14 mouse cellular contexts compared by ENCODE assay signal in genomic region chr14:21932771-21933170, GRCm38 (mm10). TPM values are rescaled to one million over a fixed set of nuclear protein-coding genes. Genes with fewer than 3 reads are reported as not detected.
DNase-seq lines count a peak whose midpoint lies in the region; ATAC-seq and TF ChIP-seq lines count a peak whose summit lies in the region.
"Had no signal": no experiment of that assay in that cellular context is flagged by ENCODE, and none has a peak within 500 bp of the region (broad histone marks: within the 10 kb centered on the region; RNA-seq: fewer than 3 reads in every experiment).

No protein-coding gene starts in this region.

- no peak overlapping the region for H3K27ac ChIP-seq in intestine, embryonic 14.5 days (ENCODE audit: low read depth)
- no peak overlapping the region for H3K27ac ChIP-seq in intestine, embryonic 15.5 days
- H3K27ac ChIP-seq in lung, postnatal 0 days (ENCODE audit: low read length), result no peak overlapping the region
- H3K27ac ChIP-seq: hindbrain, embryonic 15.5 days had no signal

- TF ChIP-seq CTCF in lung, postnatal 0 days (IDR thresholded peaks at IDR 0.05), result no peak

- no peak for TF ChIP-seq EP300 in lung, postnatal 0 days (IDR thresholded peaks at IDR 0.05)

- no peaks in the 10 kb centered on the region for H3K4me1 ChIP-seq in intestine, embryonic 14.5 days (replicated peaks; ENCODE audit: control insufficient read depth, insufficient read depth, low read length)
- H3K4me1 ChIP-seq in intestine, embryonic 15.5 days (replicated peaks), result no peaks in the 10 kb centered on the region
- H3K4me1 ChIP-seq in lung, postnatal 0 days (ENCODE audit: insufficient read depth, low read depth, low read length), result no peaks in the 10 kb centered on the region
- H3K4me1 ChIP-seq: hindbrain, embryonic 15.5 days had no signal

- 69% methylated on average over 2 of the region's 2 CpGs for WGBS in intestine, embryonic 14.5 days
- WGBS in intestine, embryonic 15.5 days, result 80% methylated on average over 2 of the region's 2 CpGs
- 80% methylated on average over 2 of the region's 2 CpGs for WGBS in lung, postnatal 0 days

- no peaks in the 10 kb centered on the region for H3K27me3 ChIP-seq in intestine, embryonic 14.5 days (replicated peaks; ENCODE audit: control insufficient read depth, insufficient read depth, low read length)
- H3K27me3 ChIP-seq in intestine, embryonic 15.5 days (replicated peaks), result no peaks in the 10 kb centered on the region
- no peaks in the 10 kb centered on the region for H3K27me3 ChIP-seq in lung, postnatal 0 days (replicated peaks; ENCODE audit: insufficient read depth, low read length)

- no peak overlapping the region for H3K4me2 ChIP-seq in intestine, embryonic 14.5 days (ENCODE audit: low read length)
- H3K4me2 ChIP-seq in intestine, embryonic 15.5 days (replicated peaks), result no peak overlapping the region
- H3K4me2 ChIP-seq in lung, postnatal 0 days (replicated peaks; ENCODE audit: low read depth, low read length), result no peak overlapping the region
- H3K4me2 ChIP-seq: heart, embryonic 11.5 days; hindbrain, embryonic 15.5 days had no signal

- no peak overlapping the region for H3K4me3 ChIP-seq in intestine, embryonic 14.5 days (ENCODE audit: low read depth, low read length)
- no peak overlapping the region for H3K4me3 ChIP-seq in intestine, embryonic 15.5 days (replicated peaks)
- H3K4me3 ChIP-seq in lung, postnatal 0 days (ENCODE audit: low read depth, low read length), result no peak overlapping the region
- H3K4me3 ChIP-seq: erythroblast, embryonic 14.5 days; hindbrain, embryonic 15.5 days had no signal

- no peak for ATAC-seq in intestine, embryonic 14.5 days (replicated peaks; ENCODE audit: low FRiP score, low TSS enrichment, low read depth)
- ATAC-seq in intestine, embryonic 15.5 days, result no peak
- ATAC-seq in lung, postnatal 0 days, result no peak

- no peak overlapping the region for H3K9ac ChIP-seq in intestine, embryonic 14.5 days (ENCODE audit: low read length)
- H3K9ac ChIP-seq in intestine, embryonic 15.5 days, result no peak overlapping the region
- H3K9ac ChIP-seq in lung, postnatal 0 days (replicated peaks; ENCODE audit: low read depth), result no peak overlapping the region
- H3K9ac ChIP-seq: hindbrain, embryonic 15.5 days had no signal

- H3K36me3 ChIP-seq in intestine, embryonic 14.5 days (ENCODE audit: control insufficient read depth, insufficient read depth, low read length), result no peaks in the 10 kb centered on the region
- no peaks in the 10 kb centered on the region for H3K36me3 ChIP-seq in intestine, embryonic 15.5 days
- no peaks in the 10 kb centered on the region for H3K36me3 ChIP-seq in lung, postnatal 0 days (ENCODE audit: insufficient read depth, low read length)
- H3K36me3 ChIP-seq: hindbrain, embryonic 15.5 days had no signal

- peak; percentile 27 to 71 for DNase-seq in adrenal gland, adult (ENCODE audit: inconsistent age in 2 of 2, low spot score in 1 of 2)
- DNase-seq in adrenal gland, adult 8-10 months, result no peak
- peak; percentile 41 for DNase-seq in intestine, embryonic 14.5 days (ENCODE audit: low spot score)
- DNase-seq in right cerebral cortex, postnatal 25 days, result peak; percentile 31
- no peak for DNase-seq in right cerebral cortex, postnatal 14 days
- DNase-seq in spleen, postnatal 36 days (ENCODE audit: low spot score in 2 of 2), result no peak
- DNase-seq in lung, postnatal 0 days (ENCODE audit: low spot score), result no peak
- DNase-seq: embryo, embryonic 11 days; lung, adult 18-20 months; thymus, adult 2 months had no signal

- H3K9me3 ChIP-seq in intestine, embryonic 14.5 days (ENCODE audit: control insufficient read depth, low read length), result no peaks in the 10 kb centered on the region
- H3K9me3 ChIP-seq in intestine, embryonic 15.5 days, result no peaks in the 10 kb centered on the region
- H3K9me3 ChIP-seq in lung, postnatal 0 days (ENCODE audit: low read length), result no peaks in the 10 kb centered on the region
- H3K9me3 ChIP-seq: hindbrain, embryonic 15.5 days had no signal

RNA-seq across cellular contexts. Expression of gene Zfp503, which starts 56.6 kb away (rescaled TPM):
- 10 to 100 TPM; 30.6 to 41.2 (median 34.7) TPM for total RNA-seq in adrenal gland, adult 8-10 months (2022)
- 11.4 and 12.7 TPM in 2 replicates for polyA plus RNA-seq in intestine, embryonic 14.5 days (2014; fragmentation: Nextera tagmentation; extraction: Ambion mirVana)
- polyA plus RNA-seq in intestine, embryonic 15.5 days (2015; fragmentation: Nextera tagmentation; extraction: Ambion mirVana), result 14.2 and 16.5 TPM in 2 replicates
- polyA plus RNA-seq in lung, postnatal 0 days (2015; fragmentation: Nextera tagmentation; extraction: Ambion mirVana), result 16.7 and 18.6 TPM in 2 replicates

Comparison
In these comparisons a context has a peak if more than half of its experiments do, and no peak if none do; other contexts are left out.
1. DNase-seq: peak in adrenal gland, adult (2 of 2), intestine, embryonic 14.5 days (single experiment) and right cerebral cortex, postnatal 25 days (single experiment); none in adrenal gland, adult 8-10 months (single experiment), right cerebral cortex, postnatal 14 days (single experiment), spleen, postnatal 36 days (0 of 2) and lung, postnatal 0 days (single experiment).